Mouse (Mus musculus) C2C12 (cell line): ENCODE results near the gene Glcci1.

Source experiments
- CTCF ChIP-seq: IDR thresholded peaks from one replicate; pipeline ENCODE4 v1.5.1; 2011; ENCODE audit not compliant: control insufficient read depth, insufficient read depth, insufficient read length
- MAX ChIP-seq: IDR thresholded peaks from one replicate; pipeline ENCODE4 v1.6.1; 2011; ENCODE audit warnings: mild to moderate bottlenecking, control low read depth
- MYOG ChIP-seq: IDR thresholded peaks from one replicate; pipeline ENCODE4 v1.6.1; 2011; ENCODE audit not compliant: control insufficient read depth, insufficient read length; ENCODE audit errors: extremely low read depth

DNA sequence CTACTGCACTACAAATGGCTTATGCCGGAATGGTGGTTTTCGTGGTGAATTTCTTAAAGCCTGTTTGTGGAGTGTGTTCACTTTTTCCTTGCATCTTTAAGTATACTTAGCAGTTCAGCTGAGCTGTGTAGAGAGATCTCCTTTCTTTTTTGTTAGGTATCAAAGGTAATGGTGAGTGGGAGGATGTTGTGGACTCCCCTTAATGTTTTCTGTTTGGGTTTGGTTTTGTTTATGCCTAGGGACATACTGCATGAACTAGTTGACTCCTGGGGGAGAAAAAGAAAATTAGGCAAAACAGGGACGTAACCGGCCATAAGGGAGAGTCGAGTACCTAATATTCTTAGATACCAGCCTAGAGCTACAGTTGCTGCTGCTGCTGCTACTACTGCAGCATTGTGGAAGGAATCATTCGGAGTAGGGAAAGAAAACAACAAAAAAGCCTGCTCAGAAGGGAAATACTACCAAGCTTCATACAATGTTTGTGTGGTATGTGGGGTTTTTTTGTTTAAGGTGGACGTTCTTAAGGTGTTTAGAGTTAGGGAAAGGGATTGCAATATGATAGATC lies 1.5 kb downstream of the Glcci1 start:
- no peak for TF ChIP-seq CTCF
- TF ChIP-seq MYOG = no peak
- TF ChIP-seq MAX = no peak
